Mouse (Mus musculus) midbrain, embryonic 14.5 days (tissue): Measurements from ENCODE around the gene Lpgat1. TPM values are rescaled to one million over a fixed set of nuclear protein-coding genes. Genes with fewer than 3 reads are reported as not detected.

Source experiments
- ATAC-seq: fragments of 200-750 bp; cut with Nextera tagmentation; 2 replicates; pipeline ENCODE4 v1.8.0; 2017; ENCODE audit warnings: moderate number of reproducible peaks, moderate library complexity; ENCODE audit not compliant: low FRiP score, low TSS enrichment
- DNase-seq: peaks from one replicate; pipeline ENCODE4 v3.0.0-alpha.2; 2015
- H3K27ac ChIP-seq: fragments of 300-500 bp; sonication (generic); replicated peaks from 2 replicates; pipeline ENCODE4 v1.5.1; 2014; ENCODE audit warnings: mild to moderate bottlenecking, low read depth, low read length, moderate library complexity
- H3K27me3 ChIP-seq: fragments of 300-500 bp; sonication (generic); 2 replicates; pipeline ENCODE4 v1.6.1; 2014; ENCODE audit warnings: low read length, control low read depth, mixed read lengths; ENCODE audit not compliant: control insufficient read depth, insufficient read depth
- H3K36me3 ChIP-seq: fragments of 300-500 bp; sonication (generic); 2 replicates; pipeline ENCODE4 v1.6.1; 2014; ENCODE audit warnings: low read length, control low read depth; ENCODE audit not compliant: control insufficient read depth, insufficient read depth
- H3K4me1 ChIP-seq: fragments of 300-500 bp; sonication (generic); 2 replicates; pipeline ENCODE4 v1.6.1; 2014; ENCODE audit warnings: mild to moderate bottlenecking, antibody characterized with exemption, low read length, control low read depth; ENCODE audit not compliant: control insufficient read depth, insufficient read depth
- H3K4me2 ChIP-seq: fragments of 300-500 bp; sonication (generic); 2 replicates; pipeline ENCODE4 v1.6.1; 2014; ENCODE audit warnings: mild to moderate bottlenecking, low read length, moderate library complexity
- H3K4me3 ChIP-seq: fragments of 300-500 bp; sonication (generic); replicated peaks from 2 replicates; pipeline ENCODE4 v1.5.1; 2014; ENCODE audit warnings: low read depth, low read length
- H3K9ac ChIP-seq: fragments of 300-500 bp; sonication (generic); replicated peaks from 2 replicates; pipeline ENCODE4 v1.6.1; 2014; ENCODE audit warnings: mild to moderate bottlenecking, low read length, moderate library complexity
- H3K9me3 ChIP-seq: fragments of 300-500 bp; sonication (generic); 2 replicates; pipeline ENCODE4 v1.6.1; 2016; ENCODE audit warnings: low read length, control low read depth, mixed read lengths; ENCODE audit not compliant: control insufficient read depth
- WGBS: fragments of 180-500 bp; shearing (Covaris S2); extraction: QIAGEN DNeasy Blood & Tissue Kit; methylation state at CpG from one replicate; pipeline ENCODE4 v1.1.7; 2014; 5-methylcytosine and 5-hydroxymethylcytosine counted together
- polyA plus RNA-seq: library from polyadenylated mRNA; unstranded; fragments of >200 nt; fragmentation: Nextera tagmentation; extraction: Ambion mirVana; gene quantifications from 2 replicates; pipeline ENCODE4 v1.2.1, GENCODE M21; 2014

Lpgat1 gene
- polyA plus RNA-seq, 1 experiment from 2014 or later, result 51.6 TPM

- no peak overlapping the region for H3K9ac ChIP-seq
- H3K36me3 ChIP-seq, result no peaks in the 10 kb centered on the region
- H3K27ac ChIP-seq, result no peak overlapping the region
- no peak overlapping the region for H3K4me3 ChIP-seq
- no peaks in the 10 kb centered on the region for H3K9me3 ChIP-seq
- no peaks in the 10 kb centered on the region for H3K27me3 ChIP-seq
- H3K4me1 ChIP-seq, result no peaks in the 10 kb centered on the region
- WGBS, result 38% methylated on average over 19 of the region's 19 CpGs
- no peak overlapping the region for H3K4me2 ChIP-seq
- ATAC-seq (peak; percentile 72; the same call in 1 of the 2 replicates), DNase-seq (peak; percentile 94)
Measured at GRCm38 (mm10) chr1:191817418-191818144, 99.9 kb downstream of the Lpgat1 start.

GRCm38 (mm10) chr1:191818145-191818631, 100.6 kb downstream of the Lpgat1 start:
- Histone ChIP-seq H3K9me3 (no peaks in the 10 kb centered on the region), H3K9ac (no peak overlapping the region), H3K4me1 (no peaks in the 10 kb centered on the region), H3K36me3 (no peaks in the 10 kb centered on the region), H3K4me2 (no peak overlapping the region), H3K27ac (no peak overlapping the region), H3K4me3 (no peak overlapping the region), H3K27me3 (no peaks in the 10 kb centered on the region)
- DNase-seq (no peak), ATAC-seq (peak; percentile 12; the same call in 1 of the 2 replicates)
- WGBS, result 45% methylated on average over 6 of the region's 6 CpGs

- Histone ChIP-seq H3K9me3 (no peaks in the 10 kb centered on the region), H3K9ac (no peak overlapping the region), H3K27me3 (no peaks in the 10 kb centered on the region), H3K27ac (no peak overlapping the region), H3K4me2 (no peak overlapping the region), H3K4me1 (no peaks in the 10 kb centered on the region), H3K36me3 (no peaks in the 10 kb centered on the region), H3K4me3 (no peak overlapping the region)
- ATAC-seq (no peak), DNase-seq (no peak)
Measured at GRCm38 (mm10) chr1:191819026-191819425, 101.4 kb downstream of the Lpgat1 start.

GRCm38 (mm10) chr1:191820951-191821325, 103.3 kb downstream of the Lpgat1 start:
- under 1% methylated on average over 15 of the region's 15 CpGs for WGBS
- no peaks in the 10 kb centered on the region for H3K4me1 ChIP-seq
- no peak overlapping the region for H3K27ac ChIP-seq
- peak overlapping the region; percentile 55 for H3K9ac ChIP-seq
- no peak for DNase-seq
- H3K27me3 ChIP-seq, result no peaks in the 10 kb centered on the region
- peak; percentile 59; the same call in 1 of the 2 replicates for ATAC-seq
- no peaks in the 10 kb centered on the region for H3K36me3 ChIP-seq
- H3K4me2 ChIP-seq, result peak overlapping the region; percentile 91
- no peaks in the 10 kb centered on the region for H3K9me3 ChIP-seq
- H3K4me3 ChIP-seq, result peak overlapping the region; percentile 69

- DNase-seq (peak; percentile 99), ATAC-seq (peak; percentile 95)
- Histone ChIP-seq H3K4me2 (peak within 1 kb of the TSS; percentile 91), H3K4me3 (peak within 1 kb of the TSS; percentile 69), H3K9me3 (no peaks in the 10 kb centered on the region), H3K4me1 (no peaks in the 10 kb centered on the region), H3K27me3 (no peaks in the 10 kb centered on the region), H3K27ac (no peak within 1 kb of the TSS), H3K9ac (peak within 1 kb of the TSS; percentile 55), H3K36me3 (peaks cover 4% of the 10 kb centered on the region; the same call in 1 of the 2 replicates)
- WGBS, result under 1% methylated on average over 79 of the region's 79 CpGs
Measured at GRCm38 (mm10) chr1:191821326-191822091, 103.9 kb downstream of the Lpgat1 start, which contains the start of gene Nek2. TSS of gene Nek2 (plus strand) at chr1:191821444.

- no peak overlapping the region for H3K27ac ChIP-seq
- ATAC-seq (no peak), DNase-seq (no peak)
- H3K9ac ChIP-seq, result no peak overlapping the region
- 92% methylated on average over 3 of the region's 3 CpGs for WGBS
- no peaks in the 10 kb centered on the region for H3K4me1 ChIP-seq
- H3K4me2 ChIP-seq, result no peak overlapping the region
- no peak overlapping the region for H3K4me3 ChIP-seq
- H3K27me3 ChIP-seq, result no peaks in the 10 kb centered on the region
- no peaks in the 10 kb centered on the region for H3K9me3 ChIP-seq
- peaks cover 23% of the 10 kb centered on the region for H3K36me3 ChIP-seq
Measured at GRCm38 (mm10) chr1:191829124-191829523, 111.5 kb downstream of the Lpgat1 start.

GRCm38 (mm10) chr1:191833396-191833795, 115.8 kb downstream of the Lpgat1 start:
- Histone ChIP-seq H3K4me3 (no peak overlapping the region), H3K27me3 (no peaks in the 10 kb centered on the region), H3K27ac (no peak overlapping the region), H3K36me3 (0 out of 2 replicates have a peak, but pooled peaks cover 11% of the 10 kb centered on the region), H3K4me1 (no peaks in the 10 kb centered on the region), H3K9ac (no peak overlapping the region), H3K9me3 (no peaks in the 10 kb centered on the region), H3K4me2 (no peak overlapping the region)
- ATAC-seq (no peak), DNase-seq (no peak)
- 97% methylated on average over 6 of the region's 6 CpGs for WGBS
